Mouse (Mus musculus) cerebellum, postnatal 25 days (tissue): Measurements from ENCODE around the gene Frat1.

Source experiments
- DNase-seq, 2 experiments: peaks; one replicate each; pipeline ENCODE4 v3.0.0; 2021; ENCODE audit warnings: mixed read lengths in 2 of 2

Frat1 gene

DNA sequence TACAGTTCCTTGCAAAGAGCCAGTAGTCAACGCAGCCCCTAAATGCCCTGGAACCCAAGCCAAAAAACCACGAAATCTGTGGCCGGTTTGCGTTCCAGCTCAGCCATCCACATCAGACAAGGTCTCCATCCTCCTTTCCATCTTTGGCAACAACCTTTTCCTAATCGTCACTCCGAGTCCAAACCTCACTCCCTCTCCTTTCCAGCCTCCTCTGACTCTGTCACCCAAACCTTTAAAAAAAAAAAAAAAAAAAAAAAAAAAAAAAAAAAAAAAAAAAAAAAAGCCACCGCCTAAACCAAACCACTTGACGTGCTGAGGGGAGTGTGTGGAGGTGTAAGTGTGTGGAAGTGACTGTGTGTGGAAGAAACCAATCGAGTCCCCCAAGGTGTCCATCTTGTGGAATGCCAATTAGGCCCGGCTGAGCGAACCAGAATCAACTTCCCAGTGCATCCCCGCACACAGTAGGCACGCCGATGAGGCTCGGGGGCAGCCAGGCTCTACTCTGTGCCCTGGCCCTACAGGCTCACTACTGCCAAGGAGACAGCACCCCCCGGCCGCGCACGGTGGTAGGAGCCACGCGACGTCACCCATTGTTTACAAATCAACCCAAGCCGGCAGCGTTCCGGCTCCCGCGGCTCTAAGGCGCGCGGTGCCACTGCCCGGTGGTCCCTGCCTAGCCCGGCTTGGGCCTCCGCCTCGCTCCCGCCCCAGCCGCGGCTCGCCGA is at the start of gene Frat1:
Gene Frat1, plus strand, starts transcription at position 590 of the 725 bp plus-strand sequence.
- peak; percentile 97 to 98 for DNase-seq

DNA sequence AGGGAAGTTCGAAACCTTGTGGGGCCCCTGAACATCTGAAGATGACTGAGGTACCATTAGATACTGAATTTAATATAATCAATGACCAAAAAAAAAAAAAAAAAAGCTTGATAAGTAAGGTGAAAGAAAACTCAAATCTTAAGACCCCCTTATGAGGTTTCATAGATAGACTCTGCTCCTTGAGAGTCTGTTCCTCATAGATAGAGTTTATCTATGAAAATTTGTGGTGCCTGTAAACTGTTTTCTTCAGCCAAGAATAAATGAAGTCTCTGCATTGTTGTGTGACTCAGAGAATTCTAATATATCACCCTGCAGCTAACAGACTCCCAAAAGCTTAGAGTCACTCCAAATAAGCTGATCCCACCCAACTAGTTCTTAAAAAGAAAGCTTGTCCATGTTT is 42.9 kb upstream of the Frat1 start:
- DNase-seq, result no peak

DNA sequence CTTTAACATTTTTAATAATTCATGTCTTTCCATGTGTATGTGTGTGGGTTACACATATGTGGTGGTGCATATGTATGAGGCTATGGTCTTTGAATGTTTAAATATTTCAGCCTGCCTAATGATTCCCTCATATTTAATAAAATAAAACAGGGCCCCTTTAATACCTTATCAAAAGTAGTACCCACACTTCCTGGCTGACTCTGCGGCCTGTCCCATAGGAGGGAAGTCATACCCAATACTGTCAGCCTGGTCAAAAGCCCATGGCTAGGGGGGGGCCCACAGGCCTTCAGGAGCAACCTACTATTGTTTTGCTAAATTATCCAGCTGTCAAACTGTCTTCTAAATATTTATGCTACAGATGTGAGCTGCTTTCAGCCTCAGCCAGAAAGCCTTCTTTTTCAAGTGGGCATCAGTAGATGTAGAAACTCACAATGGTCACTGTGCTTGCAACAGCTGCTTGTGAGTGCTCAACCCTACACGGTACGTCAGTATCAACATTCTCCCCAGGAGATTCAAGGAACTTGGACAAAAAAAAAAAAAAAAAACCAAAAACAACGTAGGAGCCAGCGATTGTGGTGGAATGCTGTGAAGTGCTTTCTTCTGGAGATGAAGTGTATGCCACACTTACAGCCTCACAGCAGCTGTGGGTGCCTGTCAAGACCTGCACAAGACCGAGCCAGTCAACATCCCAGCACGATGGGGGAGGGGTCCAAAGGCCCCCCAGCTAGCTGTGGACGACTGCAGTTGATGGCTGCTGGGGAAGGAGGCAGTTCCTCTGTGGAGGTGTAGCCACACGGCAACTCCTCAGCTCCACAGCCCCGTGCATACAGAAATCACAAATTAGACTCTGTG is 40.4 kb upstream of the Frat1 start:
- no peak for DNase-seq

DNA sequence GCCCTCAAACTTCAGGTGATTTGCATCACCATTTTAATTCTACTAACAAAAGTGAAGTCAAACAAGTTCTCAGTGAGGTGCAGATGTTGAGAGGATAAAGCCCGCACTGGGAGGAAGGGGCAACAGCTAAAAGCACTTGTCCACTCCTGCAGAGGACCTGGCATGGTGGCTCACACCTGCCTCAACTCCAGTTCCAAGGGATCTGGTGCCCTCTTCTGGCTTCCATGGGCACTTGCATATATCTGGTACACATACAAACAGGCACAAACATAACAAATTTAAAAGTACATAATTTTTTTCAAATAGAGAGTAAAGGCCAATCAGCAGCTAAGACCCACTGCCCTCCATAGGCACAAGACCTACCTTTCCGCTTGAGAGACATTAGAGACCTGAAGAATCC is 38.4 kb upstream of the Frat1 start:
- no peak for DNase-seq

DNA sequence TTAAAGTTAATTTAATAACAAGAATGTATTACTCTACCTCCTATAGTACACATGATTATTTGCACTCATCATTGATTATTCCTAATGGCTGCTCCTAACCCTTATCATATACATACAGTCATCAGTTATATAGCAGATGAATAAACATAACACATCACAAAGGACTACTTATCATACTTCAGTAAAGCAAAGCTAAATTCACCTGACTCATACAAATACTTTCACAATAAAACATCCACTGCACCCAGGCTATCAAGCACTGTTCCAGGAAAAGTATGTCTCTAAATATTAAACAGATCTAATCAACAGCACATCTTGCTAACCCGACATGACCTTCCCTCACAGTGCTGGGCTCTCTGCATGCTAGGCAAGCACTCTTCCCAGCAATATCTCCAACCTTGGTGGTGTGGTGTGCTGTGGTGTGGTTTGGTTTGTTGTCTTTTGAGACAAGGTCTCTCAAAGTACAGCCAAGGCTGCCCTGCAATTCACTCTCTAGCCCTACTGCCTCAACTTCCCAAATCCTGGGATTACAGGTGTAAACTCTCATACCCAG is 36.8 kb upstream of the Frat1 start:
- no peak for DNase-seq

DNA sequence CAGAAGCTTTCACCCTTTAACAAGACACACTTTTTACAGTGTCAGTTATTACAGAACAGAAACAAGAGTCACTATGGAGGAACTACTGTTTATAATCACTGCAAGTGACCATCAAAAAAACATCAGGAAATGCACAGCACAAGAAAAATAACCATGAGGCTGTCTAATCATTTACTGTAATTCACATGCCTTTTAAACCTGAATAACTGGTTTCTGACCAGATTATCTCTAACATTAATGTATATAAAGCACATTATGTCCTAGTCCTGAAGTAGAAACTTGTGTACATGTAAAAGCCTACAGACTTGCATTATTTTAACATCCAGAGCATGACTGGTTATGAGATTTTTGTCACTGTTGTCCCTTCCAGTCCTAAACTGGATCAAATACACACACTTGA is 35.8 kb upstream of the Frat1 start:
- DNase-seq, result no peak

DNA sequence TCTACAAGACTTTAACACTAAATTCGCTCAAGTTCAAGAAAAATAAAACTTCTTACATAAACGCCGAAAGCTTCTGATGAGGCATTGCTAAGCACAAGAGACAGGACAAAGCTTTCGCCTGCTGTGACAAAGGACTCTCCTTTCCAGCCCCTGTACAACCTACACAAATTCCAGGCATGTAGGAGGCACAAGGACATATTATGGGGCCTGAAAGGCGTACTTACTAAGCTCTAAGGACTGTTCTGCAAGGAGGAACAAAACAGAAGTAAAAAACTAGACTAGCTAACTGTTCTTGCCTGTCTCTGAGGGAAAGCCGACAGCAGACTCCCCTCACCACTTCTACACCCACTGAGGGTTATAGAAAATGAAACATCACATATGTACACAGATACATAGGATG is 34.9 kb upstream of the Frat1 start:
- DNase-seq, result no peak

DNA sequence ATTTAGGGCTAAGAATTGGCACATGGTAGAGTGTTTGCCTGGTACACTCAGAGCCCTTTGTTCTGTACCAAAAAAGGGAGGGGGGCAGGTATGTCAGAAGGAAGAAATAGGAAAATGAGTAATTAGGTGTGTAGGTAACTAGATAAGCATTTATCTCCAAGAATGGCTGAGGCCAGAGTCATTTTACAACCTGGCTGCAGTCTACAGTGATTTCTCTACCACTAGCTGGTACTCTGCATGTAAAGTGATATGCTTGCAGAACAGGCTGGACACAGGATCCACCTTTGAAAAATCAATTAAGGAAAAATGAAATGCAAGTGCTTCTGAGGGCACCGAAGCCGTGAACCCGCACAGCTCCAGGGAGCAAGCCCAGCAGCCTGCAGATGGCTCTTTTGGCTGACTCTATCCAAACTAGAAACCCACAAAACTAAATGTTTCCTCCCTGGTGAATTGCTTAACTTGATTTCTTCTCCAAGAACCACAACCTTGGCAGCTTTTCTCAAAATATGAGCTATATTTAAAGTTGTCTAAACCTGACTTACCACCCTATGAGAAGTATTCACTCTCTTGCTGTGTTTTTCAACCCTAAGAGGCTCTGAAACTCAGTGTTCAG is 33.5 kb upstream of the Frat1 start:
- no peak for DNase-seq

DNA sequence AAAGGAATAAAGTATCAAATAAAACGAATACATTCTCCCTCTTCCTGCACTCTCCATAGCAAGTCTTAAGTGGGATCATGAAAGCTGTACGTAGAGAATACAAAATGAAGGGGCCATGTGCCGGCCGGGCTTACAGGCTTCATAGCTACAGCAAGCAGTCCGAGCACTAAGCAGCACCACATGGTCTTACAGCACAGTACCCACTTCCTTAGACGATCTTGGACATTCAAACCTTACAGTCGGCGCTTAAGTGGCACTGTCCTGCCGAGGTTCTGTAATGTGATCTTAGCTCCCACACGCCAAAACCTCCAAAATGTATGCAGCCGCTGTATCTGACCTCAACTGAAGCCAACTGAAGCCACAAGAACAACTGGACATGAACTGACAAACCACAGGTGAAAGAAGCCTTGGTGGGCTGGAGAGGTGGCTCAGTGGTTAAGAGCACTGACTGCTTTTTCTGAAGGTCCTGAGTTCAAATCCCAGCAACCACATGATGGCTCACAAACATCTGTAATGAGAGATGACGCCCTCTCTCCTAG is 32.9 kb upstream of the Frat1 start:
- no peak for DNase-seq

DNA sequence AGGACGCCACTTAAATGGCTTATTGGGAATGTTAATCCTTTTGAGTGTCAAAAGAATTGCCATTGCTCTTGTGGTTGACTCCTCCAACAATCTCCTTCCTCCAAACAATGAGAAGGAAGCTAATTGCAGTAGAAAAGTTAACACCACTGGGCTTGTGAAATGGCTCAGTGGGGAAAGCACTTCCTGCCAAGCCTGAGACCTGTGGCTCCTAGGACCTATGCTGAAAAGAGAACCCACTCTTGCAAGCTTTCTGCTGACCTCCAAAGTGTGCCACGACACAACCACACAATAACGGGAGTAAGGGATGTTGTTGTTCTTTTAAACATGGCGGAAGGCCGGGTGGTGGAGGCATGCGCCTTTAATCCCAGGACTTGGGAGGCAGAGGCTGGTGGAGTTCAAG is 32.2 kb upstream of the Frat1 start:
- DNase-seq, result no peak

DNA sequence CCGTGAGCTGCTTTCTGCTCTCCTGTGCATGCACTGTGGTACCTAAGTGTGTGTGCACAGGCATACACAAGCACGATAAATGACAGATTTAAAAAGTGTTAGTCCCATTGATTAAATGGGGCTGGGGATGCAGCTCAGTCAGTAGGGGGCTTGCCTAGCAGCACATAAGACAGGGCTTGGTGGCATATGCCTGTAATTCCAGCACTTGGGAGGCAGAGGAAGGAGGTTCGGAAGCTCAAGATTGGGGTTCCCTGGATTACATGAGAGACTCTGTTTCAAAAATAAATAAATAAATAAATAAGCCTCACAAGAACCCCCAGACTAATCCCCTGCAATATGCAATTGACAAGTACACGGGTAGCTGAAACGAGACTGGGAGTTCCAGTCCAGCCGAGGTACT is 29.3 kb upstream of the Frat1 start:
- DNase-seq, result no peak

DNA sequence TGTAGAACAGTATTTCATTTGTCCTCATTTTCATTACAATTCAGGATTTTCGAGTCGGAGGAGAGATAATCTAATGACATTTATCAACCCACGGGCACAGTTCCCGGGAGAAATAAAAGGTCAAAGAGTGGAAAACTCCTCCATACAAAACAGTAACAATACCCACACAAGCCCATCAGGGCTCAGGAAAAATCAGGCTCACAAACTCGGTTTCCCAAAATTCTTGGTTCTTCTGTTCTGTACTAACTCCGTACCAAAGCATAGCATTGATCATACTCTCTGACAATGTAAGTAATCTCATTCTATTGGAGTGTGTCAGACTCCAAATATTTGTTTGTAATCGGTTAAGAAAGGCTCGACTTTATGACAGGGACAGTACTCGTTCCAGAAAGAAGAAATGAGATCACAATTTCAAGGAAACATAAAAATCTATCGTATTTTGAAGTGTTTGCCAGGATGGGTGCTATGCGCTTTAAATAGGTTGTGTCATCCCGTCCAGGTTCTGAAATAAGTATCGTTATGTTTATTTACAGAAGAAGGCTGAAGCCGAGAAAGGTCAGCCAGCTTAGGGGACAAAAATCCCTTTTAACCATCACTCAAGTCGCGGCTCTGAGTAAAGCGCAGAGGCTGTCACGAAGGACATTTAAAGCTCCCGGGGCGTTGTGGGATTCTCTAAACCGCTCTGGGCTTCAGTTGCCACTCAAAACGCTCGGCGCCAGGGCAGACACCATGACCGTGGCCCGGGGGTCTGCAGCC is 28.6 kb upstream of the Frat1 start:
- no peak for DNase-seq

DNA sequence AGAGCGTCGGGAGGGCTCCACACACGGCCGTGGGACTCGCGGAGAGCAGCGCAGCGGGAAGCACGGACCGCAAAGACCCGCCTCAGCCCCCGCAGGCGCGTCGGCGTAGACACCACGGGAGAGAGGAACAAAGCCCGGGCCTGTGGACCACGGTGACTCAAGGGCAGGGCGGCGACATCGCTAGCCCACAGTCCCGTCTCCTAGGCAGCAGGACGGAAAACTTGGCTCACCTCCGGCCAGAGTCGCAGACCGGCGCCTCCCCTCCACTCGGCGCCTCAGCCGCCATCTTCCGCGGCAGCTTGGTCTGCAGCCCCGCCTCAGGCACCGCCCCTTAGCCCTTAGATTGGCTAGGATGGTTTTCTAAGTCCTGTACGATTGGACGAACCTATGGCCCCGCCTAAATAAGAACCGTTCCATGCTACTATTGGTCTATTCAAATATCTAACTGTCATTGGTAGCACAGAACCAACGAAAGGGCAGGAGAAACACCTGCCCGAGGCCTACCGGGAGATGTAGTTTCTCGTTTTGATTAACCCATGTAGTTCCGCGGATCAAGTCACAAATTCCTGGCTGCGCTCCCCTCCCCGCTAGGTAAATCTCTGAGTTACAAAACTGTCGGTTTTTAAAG is 27.9 kb upstream of the Frat1 start, which contains the start of gene Arhgap19:
Gene Arhgap19, minus strand, starts transcription at position 306 of the 628 bp plus-strand sequence.
- DNase-seq, result peak; percentile 88 to 92

DNA sequence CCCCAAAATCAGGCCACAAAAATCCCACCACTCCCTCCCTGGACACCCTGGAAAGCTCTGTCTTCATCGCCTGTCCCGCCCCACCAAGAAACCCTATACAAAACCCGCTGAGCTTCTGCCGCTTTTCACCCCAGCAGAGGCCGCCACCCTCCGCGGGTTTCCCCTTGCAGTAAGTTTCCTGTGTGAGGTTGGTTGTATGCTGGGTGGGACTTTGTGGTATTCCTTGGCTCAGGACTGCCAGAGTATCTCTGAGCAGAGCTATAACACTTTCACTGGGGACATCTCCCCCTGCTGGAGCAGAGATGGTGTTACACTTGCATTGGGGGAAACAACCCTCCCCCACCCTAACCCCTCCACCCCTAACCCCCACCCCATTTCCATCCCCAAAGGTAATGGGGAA is 26.4 kb upstream of the Frat1 start:
- DNase-seq, result peak in 1 of 2 experiments; percentile 15

DNA sequence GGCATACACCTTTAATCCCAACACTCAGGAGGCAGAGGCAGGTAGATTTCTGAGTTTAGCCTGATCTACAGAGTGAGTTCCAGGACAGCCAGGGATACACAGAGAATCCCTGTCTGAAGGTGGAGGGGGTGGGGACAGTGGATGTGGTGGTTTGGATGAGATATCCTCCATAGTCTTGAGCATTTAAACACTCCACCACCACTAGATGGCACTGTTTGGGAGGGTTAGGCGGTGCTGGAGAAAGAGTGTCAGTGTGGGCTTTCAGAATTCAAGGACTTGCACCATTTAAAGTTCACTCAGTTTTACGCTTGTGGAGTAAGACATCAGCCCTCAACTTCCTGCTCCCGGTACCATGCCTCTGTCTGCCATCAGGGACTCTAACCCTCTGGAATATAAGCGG is 23.9 kb upstream of the Frat1 start:
- DNase-seq, result no peak

DNA sequence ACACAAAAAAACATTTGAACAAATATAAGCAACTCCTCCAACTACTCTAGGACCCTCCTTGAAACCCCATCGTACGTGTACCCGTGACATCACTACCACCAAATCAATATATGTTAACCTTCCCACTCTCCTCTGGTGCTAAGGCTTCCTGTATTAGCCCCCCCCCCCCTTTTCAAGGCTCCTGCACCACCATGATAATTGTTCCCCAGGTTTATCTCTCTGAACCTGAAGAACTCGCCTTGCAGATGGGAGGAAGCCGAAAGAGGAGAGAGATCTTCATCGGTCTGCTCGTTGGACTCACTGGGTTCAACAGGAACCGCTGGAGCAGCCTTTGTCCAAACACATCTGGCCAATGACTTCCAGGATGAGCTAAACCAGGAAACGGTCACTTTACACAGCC is 22.3 kb upstream of the Frat1 start:
- no peak for DNase-seq

DNA sequence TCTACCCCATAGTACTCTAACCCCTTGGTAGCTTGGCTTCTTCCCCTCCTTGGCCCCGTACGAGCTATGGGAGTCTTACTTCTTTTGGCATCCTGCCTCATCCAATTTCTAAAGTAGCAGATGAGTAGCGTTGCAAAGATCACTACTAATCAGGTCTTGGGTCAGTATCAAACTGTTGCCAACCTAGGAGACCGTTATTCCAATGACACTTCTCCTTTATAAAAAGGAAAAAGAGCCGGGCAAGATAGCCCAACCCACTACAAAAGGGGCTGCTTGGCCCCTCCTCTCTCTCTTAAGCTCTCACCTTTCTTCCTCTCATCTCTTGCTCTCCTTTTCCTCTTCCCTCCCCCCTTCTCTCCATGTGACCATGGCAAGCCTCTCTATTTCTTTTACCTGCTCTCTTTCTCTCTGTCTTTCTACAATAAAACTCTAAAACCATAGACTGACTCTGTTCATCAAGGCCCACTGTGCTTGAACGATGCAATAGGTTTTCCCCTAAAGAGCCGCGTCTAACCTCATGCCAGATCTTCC is 21.6 kb upstream of the Frat1 start:
- DNase-seq, result no peak

DNA sequence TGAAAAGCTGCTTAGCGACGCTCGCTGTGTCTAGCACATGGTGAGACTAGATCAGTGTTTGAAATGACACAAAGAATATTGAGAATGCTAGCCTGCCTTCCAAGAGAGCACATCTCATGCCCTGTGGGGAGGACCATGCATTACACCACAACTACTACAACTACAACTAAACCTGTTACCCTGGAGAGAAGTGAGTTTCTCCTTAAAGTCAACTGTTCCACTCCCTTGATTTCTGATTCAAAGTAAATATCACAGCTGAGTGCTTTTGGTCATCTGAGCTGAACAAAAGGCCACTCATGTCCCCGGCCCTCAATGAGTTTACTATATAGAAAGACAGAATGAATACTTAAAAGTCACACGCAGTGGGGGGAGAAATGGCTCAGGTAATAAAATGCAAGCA is 19.7 kb upstream of the Frat1 start:
- DNase-seq, result no peak

DNA sequence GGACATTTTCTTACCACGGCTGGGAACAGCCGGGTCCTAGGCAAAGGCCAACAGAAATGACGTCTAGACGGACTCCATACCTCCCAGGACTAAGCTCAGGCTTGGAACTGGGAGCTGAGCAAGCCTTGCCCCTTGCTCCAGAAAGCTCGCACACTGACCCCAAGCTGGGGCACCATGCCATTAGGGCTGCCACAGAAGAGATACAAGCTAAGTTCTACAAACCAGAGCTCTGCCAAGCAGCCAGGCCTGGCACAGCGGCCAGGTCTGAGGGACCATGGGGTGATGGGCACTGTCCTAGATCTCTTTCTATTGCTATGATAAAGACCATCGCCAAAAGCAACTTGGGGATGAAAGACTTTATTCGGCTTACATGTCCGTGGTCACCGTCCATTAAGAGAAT is 17.2 kb upstream of the Frat1 start:
- DNase-seq, result no peak

DNA sequence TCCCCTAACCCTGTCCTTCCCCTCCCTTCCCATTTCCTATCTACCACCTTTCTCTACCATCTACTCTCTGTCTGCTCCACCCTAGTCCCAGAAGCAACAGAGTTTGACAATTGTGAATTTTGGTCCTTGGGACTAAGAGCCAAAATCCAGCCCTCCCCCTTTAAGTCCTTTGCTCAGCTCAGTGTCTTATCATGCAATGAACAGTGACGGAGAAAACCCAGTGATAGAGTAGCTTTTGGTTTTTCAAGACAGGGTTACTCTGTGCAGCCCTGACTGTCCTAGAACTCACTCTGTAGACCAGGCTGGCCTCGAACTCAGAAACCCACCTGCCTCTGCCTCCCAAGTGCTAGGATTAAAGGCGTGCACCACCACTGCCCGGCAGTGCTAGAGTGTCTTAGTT is 16.4 kb upstream of the Frat1 start:
- DNase-seq, result no peak

DNA sequence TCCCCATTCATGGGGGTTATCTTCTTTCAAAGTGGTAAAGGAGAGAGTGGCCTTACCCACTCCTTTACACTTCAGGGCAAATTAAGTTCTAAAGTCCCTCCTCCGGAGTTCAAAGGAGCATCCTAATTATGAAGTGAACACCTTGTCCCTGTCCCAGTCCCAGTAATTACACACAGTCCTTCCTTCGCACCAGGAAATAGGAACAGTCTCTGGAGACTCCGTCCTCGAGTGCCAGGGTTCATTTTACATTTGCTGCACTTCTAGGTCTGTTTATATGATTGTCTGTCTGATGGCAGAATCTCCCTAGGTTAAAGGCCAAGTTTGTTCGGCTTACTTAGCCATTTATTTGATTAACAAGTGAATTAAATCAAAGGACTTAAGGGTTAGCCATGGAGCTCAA is 13.4 kb upstream of the Frat1 start:
- no peak for DNase-seq

DNA sequence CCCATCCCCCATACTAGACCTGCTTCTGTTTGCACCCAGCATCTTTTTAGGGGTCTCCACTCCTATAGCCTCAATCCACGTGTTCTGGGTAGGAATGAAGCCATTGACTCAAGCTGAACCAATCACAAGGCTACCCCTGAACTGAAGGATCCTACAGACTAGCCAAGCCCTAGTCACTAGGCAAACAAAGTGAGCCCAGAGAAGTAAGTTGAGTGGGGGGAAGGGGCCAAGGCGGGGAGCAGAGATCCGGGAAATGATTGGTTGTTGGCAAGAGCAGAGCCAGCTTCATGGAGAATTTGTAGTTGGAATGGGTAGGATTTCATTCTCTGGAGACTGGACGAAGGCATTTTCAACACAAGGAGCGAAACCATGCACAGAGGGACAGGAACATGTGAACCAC is 12.9 kb upstream of the Frat1 start:
- DNase-seq, result no peak
